Mouse (Mus musculus) erythroblast, embryonic 14.5 days (primary cell): ENCODE measurements around the gene Cdc42. TPM values are rescaled to one million over a fixed set of nuclear protein-coding genes. Genes with fewer than 3 reads are reported as not detected.

Experiments used
- H3K27me3 ChIP-seq: 2 replicates; pipeline ENCODE4 v1.6.1; 2012; ENCODE audit warnings: inconsistent platforms; ENCODE audit not compliant: control insufficient read depth
- H3K36me3 ChIP-seq: 2 replicates; pipeline ENCODE4 v1.6.1; 2012; ENCODE audit warnings: mild to moderate bottlenecking, inconsistent platforms; ENCODE audit not compliant: control insufficient read depth
- H3K4me1 ChIP-seq: 2 replicates; pipeline ENCODE4 v1.6.1; 2012; ENCODE audit warnings: inconsistent platforms; ENCODE audit not compliant: control insufficient read depth
- H3K4me3 ChIP-seq: replicated peaks from 2 replicates; pipeline ENCODE3; 2012; ENCODE audit warnings: moderate library complexity, mild to moderate bottlenecking, inconsistent platforms
- H3K9me3 ChIP-seq: 2 replicates; pipeline ENCODE4 v1.6.1; 2012; ENCODE audit warnings: low read length, inconsistent platforms, mixed read lengths; ENCODE audit not compliant: control insufficient read depth
- GATA1 ChIP-seq: IDR thresholded peaks from 2 replicates; pipeline ENCODE4 v1.6.1; 2012; ENCODE audit warnings: low read length, inconsistent platforms, mixed read lengths
- TAL1 ChIP-seq: IDR thresholded peaks from 3 replicates; pipeline ENCODE4 v1.6.1; 2012; ENCODE audit warnings: low read length, inconsistent platforms, mixed read lengths
- polyA plus RNA-seq: library from polyadenylated mRNA; stranded (reverse); fragments of >175 nt; gene quantifications from 2 replicates; pipeline ENCODE4 v1.2.3, GENCODE M21; 2012

The Cdc42 gene
- polyA plus RNA-seq, 1 experiment, result 1.7 TPM

- no peaks in the 10 kb centered on the region; the same call in 1 of the 2 replicates for H3K9me3 ChIP-seq
- no peak for TF ChIP-seq GATA1
- TF ChIP-seq TAL1, result no peak
- no peaks in the 10 kb centered on the region for H3K4me1 ChIP-seq
- no peaks in the 10 kb centered on the region for H3K36me3 ChIP-seq
- no peak overlapping the region for H3K4me3 ChIP-seq
- peaks cover 66% of the 10 kb centered on the region for H3K27me3 ChIP-seq
Measured at GRCm38 (mm10) chr4:137276443-137277165, 80.9 kb downstream of the Cdc42 start.

GRCm38 (mm10) chr4:137274304-137274703 is 83.2 kb downstream of the Cdc42 start:
- Histone ChIP-seq H3K4me3 (no peak overlapping the region), H3K9me3 (no peaks in the 10 kb centered on the region; the same call in 1 of the 2 replicates), H3K27me3 (peaks cover 49% of the 10 kb centered on the region), H3K4me1 (no peaks in the 10 kb centered on the region), H3K36me3 (no peaks in the 10 kb centered on the region)
- TF ChIP-seq GATA1 (no peak), TAL1 (no peak)

GRCm38 (mm10) chr4:137271856-137272255 is 85.7 kb downstream of the Cdc42 start:
- Histone ChIP-seq H3K9me3 (no peaks in the 10 kb centered on the region), H3K27me3 (peaks cover 24% of the 10 kb centered on the region), H3K4me1 (no peaks in the 10 kb centered on the region), H3K36me3 (no peaks in the 10 kb centered on the region), H3K4me3 (no peak overlapping the region)
- no peak for TF ChIP-seq TAL1
- TF ChIP-seq GATA1, result no peak

Other genes starting within 250 kb of the Cdc42 start
- 0.02 TPM in 1 of 2 replicates, not detected in the other for gene Wnt4, start 80.2 kb downstream of the Cdc42 start, polyA plus RNA-seq
- gene Cela3a, start 52.1 kb upstream of the Cdc42 start, polyA plus RNA-seq, result not detected in 2 replicates
- not detected in 2 replicates for gene Cela3b, start 72.8 kb upstream of the Cdc42 start, polyA plus RNA-seq
- gene 1700013G24Rik, start 95.6 kb upstream of the Cdc42 start, polyA plus RNA-seq, result 0.04 TPM in 1 of 2 replicates, not detected in the other
- gene Hspg2, start 111.0 kb upstream of the Cdc42 start, polyA plus RNA-seq, result 0.21 and 0.26 TPM in 2 replicates
- gene Ldlrad2, start 216.8 kb upstream of the Cdc42 start, polyA plus RNA-seq, result not detected in 2 replicates
- gene Usp48, start 236.0 kb upstream of the Cdc42 start, polyA plus RNA-seq, result 5.0 and 9.0 TPM in 2 replicates